Mouse (Mus musculus): ENCODE measurements around the gene Hltf. TPM values are rescaled to one million over a fixed set of nuclear protein-coding genes. Genes with fewer than 3 reads are reported as not detected.

The Hltf gene
- polyA plus RNA-seq, 3 experiments from 2014 or later: 62.5 to 86.2 (median 76.9) TPM

GRCm38 (mm10) chr3:20147647-20148046 lies 90.0 kb downstream of the Hltf start:
- ATAC-seq: no peak

- ATAC-seq: no peak
Measured at GRCm38 (mm10) chr3:20150511-20150910, 92.9 kb downstream of the Hltf start.

GRCm38 (mm10) chr3:20151651-20152050 lies 94.0 kb downstream of the Hltf start:
- ATAC-seq: no peak

- peak; percentile 80 for ATAC-seq
Measured at GRCm38 (mm10) chr3:20154531-20155367, 97.1 kb downstream of the Hltf start, which contains the start of gene Gyg. TSS of gene Gyg (minus strand) at chr3:20155317.

GRCm38 (mm10) chr3:20155476-20155875 lies 97.9 kb downstream of the Hltf start:
- ATAC-seq: peak; percentile 0

- no peak for ATAC-seq
Measured at GRCm38 (mm10) chr3:20167487-20167886, 109.9 kb downstream of the Hltf start.

Other genes starting within 250 kb of the Hltf start
- 1 to 10 TPM in 2 of 3 experiments, under 1 TPM in 1; 0.20 to 1.7 (median 1.4) TPM for gene Cp, start 100.8 kb upstream of the Hltf start, polyA plus RNA-seq (2017; shearing (Covaris generic))
- gene Hps3, start 22.5 kb upstream of the Hltf start, polyA plus RNA-seq (2017; shearing (Covaris generic)): 10 to 100 TPM; 20.5 to 37.9 (median 25.7) TPM
- gene Gyg, start 97.5 kb downstream of the Hltf start, polyA plus RNA-seq (2017; shearing (Covaris generic)): 100 to 1,000 TPM in 2 of 3 experiments, 10 to 100 TPM in 1; 92.6 to 129 (median 107) TPM
- under 1 TPM in 1 of 3 experiments, not detected in 2; 0.70 TPM for gene Cpa3, start 184.4 kb downstream of the Hltf start, polyA plus RNA-seq (2017; shearing (Covaris generic))
- not detected for gene Cpb1, start 217.9 kb downstream of the Hltf start, polyA plus RNA-seq (2017; shearing (Covaris generic))